Mouse (Mus musculus) kidney, embryonic 16.5 days (tissue): ENCODE measurements around the gene 4933414I15Rik. TPM values are rescaled to one million over a fixed set of nuclear protein-coding genes. Genes with fewer than 3 reads are reported as not detected.

ENCODE experiments used
- polyA plus RNA-seq: library from polyadenylated mRNA; unstranded; fragments of >200 nt; fragmentation: Nextera tagmentation; extraction: Ambion mirVana; gene quantifications from 2 replicates; pipeline ENCODE4 v1.2.1, GENCODE M21; 2015

The 4933414I15Rik gene
- polyA plus RNA-seq, 1 experiment from 2014 or later: not detected

Other genes starting within 250 kb of the 4933414I15Rik start
- gene Zfp354c, start 116.0 kb downstream of the 4933414I15Rik start, polyA plus RNA-seq: 27.6 and 29.3 TPM in 2 replicates
- gene Zfp879, start 102.2 kb downstream of the 4933414I15Rik start, polyA plus RNA-seq: 0.72 and 1.0 TPM in 2 replicates
- 0.10 TPM in 1 of 2 replicates, not detected in the other for gene Grm6, start 93.1 kb downstream of the 4933414I15Rik start, polyA plus RNA-seq
- gene Zfp454, start 56.1 kb downstream of the 4933414I15Rik start, polyA plus RNA-seq: 8.6 and 9.6 TPM in 2 replicates
- 15.4 and 18.2 TPM in 2 replicates for gene Zfp2, start 27.6 kb downstream of the 4933414I15Rik start, polyA plus RNA-seq
- gene Zfp354b, start 12.1 kb downstream of the 4933414I15Rik start, polyA plus RNA-seq: 1.7 and 1.9 TPM in 2 replicates
- not detected in 2 replicates for gene Prop1, start 10.0 kb upstream of the 4933414I15Rik start, polyA plus RNA-seq
- not detected in 2 replicates for gene Olfr1378, start 22.8 kb upstream of the 4933414I15Rik start, polyA plus RNA-seq
- gene Olfr1377, start 38.2 kb upstream of the 4933414I15Rik start, polyA plus RNA-seq: not detected in 2 replicates
- gene Olfr51, start 59.8 kb upstream of the 4933414I15Rik start, polyA plus RNA-seq: not detected in 2 replicates
- gene Olfr54, start 70.5 kb upstream of the 4933414I15Rik start, polyA plus RNA-seq: not detected in 2 replicates
- not detected in 2 replicates for gene Olfr1375, start 104.3 kb upstream of the 4933414I15Rik start, polyA plus RNA-seq
- 13.5 and 14.2 TPM in 2 replicates for gene Zfp354a, start 115.5 kb upstream of the 4933414I15Rik start, polyA plus RNA-seq